Mouse (Mus musculus): ENCODE data around the gene Gnaq. TPM values are rescaled to one million over a fixed set of nuclear protein-coding genes. Genes with fewer than 3 reads are reported as not detected.

Gene Gnaq
- polyA plus RNA-seq, 1 experiment = 96.5 TPM

GRCm38 (mm10) chr19:16390192-16390795 lies 257.7 kb downstream of the Gnaq start:
- peaks cover 11% of the 10 kb centered on the region for H3K4me1 ChIP-seq (ENCODE audit: control insufficient read depth, insufficient read depth, low read length)
- H3K4me3 ChIP-seq (ENCODE audit: insufficient read depth, low read length) = no peak overlapping the region
- TF ChIP-seq CTCF (IDR thresholded peaks at IDR 0.05; ENCODE audit: low read depth, low read length) (no peak), POLR2A (IDR thresholded peaks at IDR 0.05; ENCODE audit: borderline replicate concordance, low read depth, low read length) (no peak)
- H3K27ac ChIP-seq (ENCODE audit: insufficient read depth, low read depth, low read length) = no peak overlapping the region

GRCm38 (mm10) chr19:16394381-16394780 lies 261.8 kb downstream of the Gnaq start:
- H3K4me3 ChIP-seq (ENCODE audit: insufficient read depth, low read length) = no peak overlapping the region
- H3K27ac ChIP-seq (ENCODE audit: insufficient read depth, low read depth, low read length) = no peak overlapping the region
- no peaks in the 10 kb centered on the region for H3K4me1 ChIP-seq (ENCODE audit: control insufficient read depth, insufficient read depth, low read length)
- TF ChIP-seq CTCF (IDR thresholded peaks at IDR 0.05; ENCODE audit: low read depth, low read length) (no peak), POLR2A (IDR thresholded peaks at IDR 0.05; ENCODE audit: borderline replicate concordance, low read depth, low read length) (no peak)

- H3K27ac ChIP-seq (ENCODE audit: insufficient read depth, low read depth, low read length) = no peak overlapping the region
- H3K4me3 ChIP-seq (ENCODE audit: insufficient read depth, low read length) = no peak overlapping the region
- H3K4me1 ChIP-seq (ENCODE audit: control insufficient read depth, insufficient read depth, low read length) = peaks cover 8% of the 10 kb centered on the region
- TF ChIP-seq CTCF (IDR thresholded peaks at IDR 0.05; ENCODE audit: low read depth, low read length) = no peak
- TF ChIP-seq POLR2A (IDR thresholded peaks at IDR 0.05; ENCODE audit: borderline replicate concordance, low read depth, low read length) = no peak
Observed at GRCm38 (mm10) chr19:16403101-16403500, 270.5 kb downstream of the Gnaq start.

GRCm38 (mm10) chr19:16407727-16408126 lies 275.1 kb downstream of the Gnaq start:
- no peak for TF ChIP-seq CTCF (IDR thresholded peaks at IDR 0.05; ENCODE audit: low read depth, low read length)
- no peak for TF ChIP-seq POLR2A (IDR thresholded peaks at IDR 0.05; ENCODE audit: borderline replicate concordance, low read depth, low read length)
- Histone ChIP-seq H3K27ac (ENCODE audit: insufficient read depth, low read depth, low read length) (peak overlapping the region; percentile 59), H3K4me3 (ENCODE audit: insufficient read depth, low read length) (no peak overlapping the region), H3K4me1 (ENCODE audit: control insufficient read depth, insufficient read depth, low read length) (peaks cover 9% of the 10 kb centered on the region)

GRCm38 (mm10) chr19:16411302-16411701 lies 278.7 kb downstream of the Gnaq start:
- H3K4me1 ChIP-seq (ENCODE audit: control insufficient read depth, insufficient read depth, low read length) = peaks cover 9% of the 10 kb centered on the region
- H3K27ac ChIP-seq (ENCODE audit: insufficient read depth, low read depth, low read length) = no peak overlapping the region
- TF ChIP-seq POLR2A (IDR thresholded peaks at IDR 0.05; ENCODE audit: borderline replicate concordance, low read depth, low read length) (no peak), CTCF (IDR thresholded peaks at IDR 0.05; ENCODE audit: low read depth, low read length) (no peak)
- H3K4me3 ChIP-seq (ENCODE audit: insufficient read depth, low read length) = no peak overlapping the region

- no peak overlapping the region for H3K4me3 ChIP-seq (ENCODE audit: insufficient read depth, low read length)
- H3K4me1 ChIP-seq (ENCODE audit: control insufficient read depth, insufficient read depth, low read length) = no peaks in the 10 kb centered on the region
- H3K27ac ChIP-seq (ENCODE audit: insufficient read depth, low read depth, low read length) = no peak overlapping the region
- TF ChIP-seq CTCF (IDR thresholded peaks at IDR 0.05; ENCODE audit: low read depth, low read length) = no peak
- TF ChIP-seq POLR2A (IDR thresholded peaks at IDR 0.05; ENCODE audit: borderline replicate concordance, low read depth, low read length) = no peak
Observed at GRCm38 (mm10) chr19:16418086-16418663, 285.5 kb downstream of the Gnaq start.

- no peak for TF ChIP-seq CTCF (IDR thresholded peaks at IDR 0.05; ENCODE audit: low read depth, low read length)
- no peak for TF ChIP-seq POLR2A (IDR thresholded peaks at IDR 0.05; ENCODE audit: borderline replicate concordance, low read depth, low read length)
- Histone ChIP-seq H3K4me1 (ENCODE audit: control insufficient read depth, insufficient read depth, low read length) (no peaks in the 10 kb centered on the region), H3K27ac (ENCODE audit: insufficient read depth, low read depth, low read length) (no peak overlapping the region), H3K4me3 (ENCODE audit: insufficient read depth, low read length) (no peak overlapping the region)
Observed at GRCm38 (mm10) chr19:16425596-16425995, 293.0 kb downstream of the Gnaq start.

GRCm38 (mm10) chr19:16431368-16431767 lies 298.7 kb downstream of the Gnaq start:
- H3K4me3 ChIP-seq (ENCODE audit: insufficient read depth, low read length) = no peak overlapping the region
- TF ChIP-seq CTCF (IDR thresholded peaks at IDR 0.05; ENCODE audit: low read depth, low read length) (no peak), POLR2A (IDR thresholded peaks at IDR 0.05; ENCODE audit: borderline replicate concordance, low read depth, low read length) (no peak)
- no peak overlapping the region for H3K27ac ChIP-seq (ENCODE audit: insufficient read depth, low read depth, low read length)
- peaks cover under 1% of the 10 kb centered on the region; the same call in 1 of the 2 replicates for H3K4me1 ChIP-seq (ENCODE audit: control insufficient read depth, insufficient read depth, low read length)

GRCm38 (mm10) chr19:16434879-16435278 lies 302.2 kb downstream of the Gnaq start:
- peaks cover 4% of the 10 kb centered on the region; the same call in 1 of the 2 replicates for H3K4me1 ChIP-seq (ENCODE audit: control insufficient read depth, insufficient read depth, low read length)
- TF ChIP-seq CTCF (IDR thresholded peaks at IDR 0.05; ENCODE audit: low read depth, low read length) (no peak), POLR2A (IDR thresholded peaks at IDR 0.05; ENCODE audit: borderline replicate concordance, low read depth, low read length) (no peak)
- no peak overlapping the region for H3K27ac ChIP-seq (ENCODE audit: insufficient read depth, low read depth, low read length)
- peak overlapping the region; percentile 45 for H3K4me3 ChIP-seq (ENCODE audit: insufficient read depth, low read length)

- Histone ChIP-seq H3K27ac (ENCODE audit: insufficient read depth, low read depth, low read length) (no peak within 1 kb of the TSS), H3K4me1 (ENCODE audit: control insufficient read depth, insufficient read depth, low read length) (peaks cover 4% of the 10 kb centered on the region; the same call in 1 of the 2 replicates), H3K4me3 (ENCODE audit: insufficient read depth, low read length) (peak within 1 kb of the TSS; percentile 45)
- TF ChIP-seq CTCF (IDR thresholded peaks at IDR 0.05; ENCODE audit: low read depth, low read length) = 0 out of 2 replicates have a peak, but pooled peaks have one; percentile 33
- no peak for TF ChIP-seq POLR2A (IDR thresholded peaks at IDR 0.05; ENCODE audit: borderline replicate concordance, low read depth, low read length)
Observed at GRCm38 (mm10) chr19:16435531-16436231, 303.1 kb downstream of the Gnaq start, which contains the start of gene Gna14. TSS of gene Gna14 (plus strand) at chr19:16435762.

Measured in bone marrow macrophage, adult 2 months (primary cell).